Mouse (Mus musculus) myocyte (in vitro differentiated cells): ENCODE measurements around the gene Mvb12b.

Source experiments
- CEBPB ChIP-seq: IDR thresholded peaks from 2 replicates; pipeline ENCODE4 v1.6.1; 2011; ENCODE audit warnings: mild to moderate bottlenecking, moderate library complexity; ENCODE audit not compliant: poor library complexity, insufficient read depth, severe bottlenecking
- MYOG ChIP-seq, 3 experiments: IDR thresholded peaks; one replicate each; pipeline ENCODE4 v1.6.1; 2011; ENCODE audit warnings: control low read depth in 2 of 3, low read depth in 2 of 3, mild to moderate bottlenecking in 2 of 3; ENCODE audit not compliant: insufficient read length in 2 of 3, control insufficient read depth in 1 of 3, insufficient read depth in 1 of 3
- POLR2A ChIP-seq: IDR thresholded peaks from one replicate; pipeline ENCODE4 v1.6.1; 2011; ENCODE audit warnings: low read depth, mild to moderate bottlenecking, control low read depth, moderate library complexity; ENCODE audit not compliant: insufficient read length
- POLR2AphosphoS2 ChIP-seq: IDR thresholded peaks from one replicate; pipeline ENCODE4 v1.6.1; 2011; ENCODE audit warnings: low read depth, control low read depth; ENCODE audit not compliant: insufficient read length
- REST ChIP-seq: IDR thresholded peaks from one replicate; pipeline ENCODE4 v1.6.1; 2011; ENCODE audit warnings: mild to moderate bottlenecking, control low read depth, moderate library complexity; ENCODE audit not compliant: insufficient read depth, insufficient read length
- USF1 ChIP-seq: IDR thresholded peaks from one replicate; pipeline ENCODE4 v1.6.1; 2011; ENCODE audit warnings: low read depth, mild to moderate bottlenecking, control low read depth, moderate library complexity

DNA sequence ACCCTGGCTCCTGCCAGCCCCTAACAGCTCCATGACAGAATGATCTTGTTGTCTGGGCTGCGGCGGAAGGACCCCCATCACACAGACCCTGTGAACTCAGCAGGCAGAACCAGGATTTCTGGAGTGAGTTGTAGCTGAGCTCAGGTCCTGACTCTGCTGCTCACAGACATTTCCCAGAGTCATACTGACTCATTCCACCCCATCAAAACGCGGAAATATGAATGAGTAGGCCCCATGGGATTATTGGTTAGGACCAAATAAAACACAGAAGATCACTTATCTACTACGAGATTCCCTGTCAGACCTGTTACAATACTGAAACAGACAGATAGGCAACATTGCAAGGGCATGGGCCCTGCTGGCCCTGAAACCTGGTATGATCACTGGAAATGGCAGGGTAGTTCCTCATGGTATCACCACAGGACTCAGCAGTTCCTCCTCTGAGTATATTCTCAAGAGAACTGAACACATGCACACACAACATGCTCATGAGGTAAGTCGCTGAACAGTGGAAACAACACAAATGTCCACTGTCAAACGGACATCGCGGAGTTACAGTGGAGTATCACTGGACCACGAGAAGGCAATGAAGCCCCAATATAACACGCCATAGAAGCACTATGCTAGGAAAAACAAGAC is 40.4 kb downstream of the Mvb12b start:
- TF ChIP-seq USF1: no peak
- no peak for TF ChIP-seq CEBPB
- TF ChIP-seq MYOG (IDR thresholded peaks at IDR 0.05; ENCODE audit: control insufficient read depth in 1 of 3, insufficient read depth in 1 of 3, insufficient read length in 2 of 3, low read depth in 2 of 3): no peak
- TF ChIP-seq POLR2A: no peak
- TF ChIP-seq REST: no peak
- no peak for TF ChIP-seq POLR2AphosphoS2
